In genomic region chr15:7187682-7188081, GRCm38 (mm10) we compare ENCODE assay signal across 19 mouse cellular contexts.
"Had no signal": no experiment of that assay in that cellular context is flagged by ENCODE, and none has a peak within 500 bp of the region (broad histone marks: within the 10 kb centered on the region; RNA-seq: fewer than 3 reads in every experiment).

No protein-coding gene starts in this region.

- H3K9me3 ChIP-seq: liver, embryonic 13.5 days; liver, embryonic 15.5 days; lung, embryonic 15.5 days; megakaryocyte, embryonic 14.5 days; midbrain, embryonic 13.5 days; midbrain, embryonic 15.5 days; neural tube, embryonic 12.5 days had no signal

- H3K4me3 ChIP-seq: liver, embryonic 13.5 days; liver, embryonic 15.5 days; lung, embryonic 15.5 days; megakaryocyte, embryonic 14.5 days; midbrain, embryonic 13.5 days; midbrain, embryonic 15.5 days; neural tube, embryonic 12.5 days had no signal

- H3K4me1 ChIP-seq: liver, embryonic 13.5 days; liver, embryonic 15.5 days; midbrain, embryonic 15.5 days had no signal

- DNase-seq: liver, embryonic 13.5 days; liver, postnatal 0 days; lung, postnatal 14 days; retina, postnatal 1 day; right cerebral cortex, adult 18-20 months; right cerebral cortex, postnatal 25 days; right cerebral cortex, postnatal 4 days; spleen, adult 18-20 months; thymus, adult 18-20 months; thymus, postnatal 14 days; thymus, postnatal 36 days had no signal

- H3K27me3 ChIP-seq: liver, embryonic 13.5 days; liver, embryonic 15.5 days; lung, embryonic 15.5 days; midbrain, embryonic 13.5 days; midbrain, embryonic 15.5 days; neural tube, embryonic 12.5 days had no signal

- ATAC-seq: liver, postnatal 0 days; midbrain, embryonic 13.5 days; midbrain, embryonic 15.5 days had no signal

- H3K27ac ChIP-seq: liver, embryonic 13.5 days; liver, embryonic 15.5 days; lung, embryonic 15.5 days; macrophage; midbrain, embryonic 13.5 days; midbrain, embryonic 15.5 days; neural tube, embryonic 12.5 days had no signal

- H3K4me2 ChIP-seq: liver, embryonic 13.5 days; liver, embryonic 15.5 days; lung, embryonic 15.5 days; midbrain, embryonic 11.5 days; midbrain, embryonic 13.5 days; midbrain, embryonic 15.5 days; neural tube, embryonic 12.5 days had no signal

- H3K9ac ChIP-seq: liver, embryonic 13.5 days; liver, embryonic 15.5 days; liver, postnatal 0 days; lung, embryonic 15.5 days; midbrain, embryonic 13.5 days; midbrain, embryonic 15.5 days; neural tube, embryonic 12.5 days had no signal
